Mouse (Mus musculus) heart, postnatal 36 days (tissue): ENCODE data around the gene Cpped1. TPM values are rescaled to one million over a fixed set of nuclear protein-coding genes. Genes with fewer than 3 reads are reported as not detected.
A peak's percentile ranks its signal among the peaks of the same experiment; 100 is the strongest.

ENCODE experiments used
- DNase-seq, 2 experiments: peaks; one replicate each; pipeline ENCODE4 v3.0.0; 2021 to 2022
- intact Hi-C: fragments of 180-260 bp; cut with DNase I; formaldehyde crosslinking; loops from one replicate; pipeline ENCODE4 v1.15.1; 2025
- total RNA-seq, 2 experiments: library from RNA; stranded (reverse); gene quantifications; 2 replicates each; pipeline ENCODE4 v1.2.3; 2021

Gene Cpped1
- total RNA-seq = 10 to 100 TPM; 53.7 to 55.6 TPM

- intact Hi-C loops = no loop called here
- peak; percentile 88 to 94 for DNase-seq
Observed at GRCm38 (mm10) chr16:11909035-11909591, at the start of gene Cpped1. Gene Cpped1, minus strand, starts transcription at chr16:11909445.

GRCm38 (mm10) chr16:11940477-11940876 lies 31.2 kb upstream of the Cpped1 start:
- peak; percentile 36 to 68 for DNase-seq
- intact Hi-C loops = loop anchor here (2.0 to 5.0 kb wide), 2 partner anchors 358 to 472 kb away; no protein-coding TSS in a partner anchor

GRCm38 (mm10) chr16:11910801-11911200 lies 1.6 kb upstream of the Cpped1 start:
- intact Hi-C loops = no loop called here
- DNase-seq = no peak

GRCm38 (mm10) chr16:11909817-11910216 lies 572 bp upstream of the Cpped1 start:
- intact Hi-C loops = no loop called here
- peak in 1 of 2 experiments; percentile 4 for DNase-seq

- intact Hi-C loops = no loop called here
Observed at GRCm38 (mm10) chr16:11908461-11909014, 707 bp downstream of the Cpped1 start.

GRCm38 (mm10) chr16:11907816-11908215 lies 1.4 kb downstream of the Cpped1 start:
- intact Hi-C loops = no loop called here

More at GRCm38 (mm10) chr16:11908461-11909014, 707 bp downstream of the Cpped1 start:
- no peak for DNase-seq

GRCm38 (mm10) chr16:11906906-11907305 lies 2.3 kb downstream of the Cpped1 start:
- no peak for DNase-seq
- intact Hi-C loops = no loop called here

More at GRCm38 (mm10) chr16:11907816-11908215, 1.4 kb downstream of the Cpped1 start:
- DNase-seq = no peak

GRCm38 (mm10) chr16:11905216-11905615 lies 4.0 kb downstream of the Cpped1 start:
- DNase-seq = no peak
- intact Hi-C loops = no loop called here

GRCm38 (mm10) chr16:11902007-11902406 lies 7.2 kb downstream of the Cpped1 start:
- intact Hi-C loops = no loop called here
- no peak for DNase-seq

- intact Hi-C loops = no loop called here
- no peak for DNase-seq
Observed at GRCm38 (mm10) chr16:11900341-11900740, 8.9 kb downstream of the Cpped1 start.

- no peak for DNase-seq
- intact Hi-C loops = no loop called here
Observed at GRCm38 (mm10) chr16:11896411-11896810, 12.8 kb downstream of the Cpped1 start.

- intact Hi-C loops = no loop called here
Observed at GRCm38 (mm10) chr16:11894877-11895276, 14.4 kb downstream of the Cpped1 start.

GRCm38 (mm10) chr16:11890186-11890585 lies 19.1 kb downstream of the Cpped1 start:
- intact Hi-C loops = no loop called here

More at GRCm38 (mm10) chr16:11894877-11895276, 14.4 kb downstream of the Cpped1 start:
- DNase-seq = no peak

GRCm38 (mm10) chr16:11889741-11890140 lies 19.5 kb downstream of the Cpped1 start:
- intact Hi-C loops = no loop called here
- DNase-seq = no peak

More at GRCm38 (mm10) chr16:11890186-11890585, 19.1 kb downstream of the Cpped1 start:
- no peak for DNase-seq

GRCm38 (mm10) chr16:11881795-11882194 lies 27.4 kb downstream of the Cpped1 start:
- intact Hi-C loops = no loop called here
- no peak for DNase-seq

GRCm38 (mm10) chr16:11880461-11880860 lies 28.8 kb downstream of the Cpped1 start:
- DNase-seq = peak in 1 of 2 experiments; percentile 8
- intact Hi-C loops = no loop called here

GRCm38 (mm10) chr16:11879196-11879595 lies 30.0 kb downstream of the Cpped1 start:
- DNase-seq = no peak
- intact Hi-C loops = no loop called here

- DNase-seq = no peak
- intact Hi-C loops = no loop called here
Observed at GRCm38 (mm10) chr16:11875227-11875626, 34.0 kb downstream of the Cpped1 start.

- no peak for DNase-seq
- intact Hi-C loops = no loop called here
Observed at GRCm38 (mm10) chr16:11873292-11873691, 36.0 kb downstream of the Cpped1 start.

GRCm38 (mm10) chr16:11868486-11868885 lies 40.8 kb downstream of the Cpped1 start:
- intact Hi-C loops = no loop called here
- DNase-seq = no peak

- intact Hi-C loops = no loop called here
- no peak for DNase-seq
Observed at GRCm38 (mm10) chr16:11852716-11853605, 56.3 kb downstream of the Cpped1 start.
